Mouse (Mus musculus) midbrain, embryonic 11.5 days (tissue): ENCODE data around the gene Cops3. TPM values are rescaled to one million over a fixed set of nuclear protein-coding genes. Genes with fewer than 3 reads are reported as not detected.

Source experiments
- ATAC-seq: fragments of 200-750 bp; cut with Nextera tagmentation; 2 replicates; pipeline ENCODE4 v1.8.0; 2017; ENCODE audit warnings: moderate TSS enrichment, moderate library complexity; ENCODE audit not compliant: low FRiP score
- DNase-seq: peaks from one replicate; pipeline ENCODE4 v3.0.0; 2015; ENCODE audit warnings: low spot score; ENCODE audit errors: missing footprints
- H3K27ac ChIP-seq: fragments of 300-500 bp; sonication (generic); 2 replicates; pipeline ENCODE4 v1.5.1; 2014; ENCODE audit warnings: low read depth, low read length
- H3K27me3 ChIP-seq: fragments of 300-500 bp; sonication (generic); 2 replicates; pipeline ENCODE4 v1.6.1; 2014; ENCODE audit warnings: mild to moderate bottlenecking, low read length, moderate library complexity, mixed read lengths; ENCODE audit not compliant: control insufficient read depth, insufficient read depth
- H3K36me3 ChIP-seq: fragments of 300-500 bp; sonication (generic); 2 replicates; pipeline ENCODE4 v1.6.1; 2014; ENCODE audit warnings: mild to moderate bottlenecking, low read length, moderate library complexity, mixed read lengths; ENCODE audit not compliant: control insufficient read depth, insufficient read depth
- H3K4me1 ChIP-seq: fragments of 300-500 bp; sonication (generic); 2 replicates; pipeline ENCODE4 v1.6.1; 2014; ENCODE audit warnings: low read length; ENCODE audit not compliant: control insufficient read depth, insufficient read depth
- H3K4me2 ChIP-seq: fragments of 300-500 bp; sonication (generic); 2 replicates; pipeline ENCODE4 v1.6.1; 2014; ENCODE audit warnings: mild to moderate bottlenecking, moderate library complexity
- H3K4me3 ChIP-seq: fragments of 300-500 bp; sonication (generic); 2 replicates; pipeline ENCODE4 v1.5.1; 2014; ENCODE audit warnings: low read depth, low read length
- H3K9ac ChIP-seq: fragments of 300-500 bp; sonication (generic); 2 replicates; pipeline ENCODE4 v1.6.1; 2014; ENCODE audit warnings: low read length
- H3K9me3 ChIP-seq: fragments of 300-500 bp; sonication (generic); 2 replicates; pipeline ENCODE4 v1.6.1; 2016; ENCODE audit warnings: low read length; ENCODE audit not compliant: control insufficient read depth
- WGBS: fragments of 180-500 bp; shearing (Covaris S2); extraction: QIAGEN DNeasy Blood & Tissue Kit; methylation state at CpG from one replicate; pipeline ENCODE4 v1.1.7; 2014; 5-methylcytosine and 5-hydroxymethylcytosine counted together
- polyA plus RNA-seq: library from polyadenylated mRNA; unstranded; fragments of >200 nt; fragmentation: Nextera tagmentation; extraction: Ambion mirVana; gene quantifications from 2 replicates; pipeline ENCODE4 v1.2.1, GENCODE M21; 2014

The Cops3 gene
- polyA plus RNA-seq, 1 experiment from 2014 or later: 256 TPM

DNA sequence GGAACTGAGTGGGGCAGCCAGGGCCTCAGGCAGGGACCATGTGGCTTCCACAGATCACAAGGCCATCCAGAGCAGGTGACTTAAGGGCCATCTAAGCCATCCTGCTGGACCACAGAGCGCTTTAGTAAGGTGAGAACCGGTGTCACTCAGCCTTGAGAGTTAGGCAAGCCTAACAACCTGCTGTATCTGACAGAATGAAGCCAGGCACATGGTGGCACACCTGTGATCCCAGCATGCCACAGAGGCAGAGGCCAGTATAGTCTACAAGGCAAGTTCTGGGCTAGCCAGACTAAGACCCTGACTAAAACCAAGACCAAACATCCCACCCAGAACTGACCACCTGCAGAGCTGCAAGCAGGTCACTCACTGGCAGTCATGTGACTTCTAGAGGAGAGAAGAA, 34.0 kb downstream of the Cops3 start:
- Histone ChIP-seq H3K36me3 (peaks cover 25% of the 10 kb centered on the region), H3K9me3 (no peaks in the 10 kb centered on the region), H3K4me1 (peaks cover 9% of the 10 kb centered on the region), H3K27me3 (no peaks in the 10 kb centered on the region), H3K4me2 (no peak overlapping the region), H3K9ac (no peak overlapping the region), H3K27ac (no peak overlapping the region), H3K4me3 (no peak overlapping the region)
- ATAC-seq: no peak
- no peak for DNase-seq
- 98% methylated on average over 2 of the region's 2 CpGs for WGBS

DNA sequence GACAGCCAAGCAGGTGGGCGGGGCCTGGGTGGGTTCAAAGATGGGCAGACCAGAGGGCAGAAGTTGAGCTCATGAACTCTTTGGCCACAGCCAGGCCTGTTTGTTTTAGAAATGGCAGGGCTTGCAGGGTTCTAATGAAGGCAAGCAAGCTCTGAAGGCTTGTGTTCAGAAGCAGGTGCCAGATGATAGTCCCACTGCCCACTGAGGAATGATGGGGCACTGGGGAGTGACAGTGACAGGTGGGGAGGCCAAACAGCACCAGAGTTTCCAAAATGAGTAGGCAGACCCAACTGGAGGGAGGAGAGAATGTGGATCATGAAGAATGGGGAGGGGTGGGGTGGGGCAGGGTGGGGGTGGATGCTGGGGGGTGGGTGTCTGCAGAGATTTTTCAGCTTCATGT, 34.4 kb downstream of the Cops3 start:
- no peaks in the 10 kb centered on the region for H3K9me3 ChIP-seq
- no peak overlapping the region for H3K4me2 ChIP-seq
- H3K27ac ChIP-seq: no peak overlapping the region
- H3K27me3 ChIP-seq: no peaks in the 10 kb centered on the region
- H3K9ac ChIP-seq: no peak overlapping the region
- peaks cover 9% of the 10 kb centered on the region for H3K4me1 ChIP-seq
- H3K36me3 ChIP-seq: peaks cover 28% of the 10 kb centered on the region
- no peak overlapping the region for H3K4me3 ChIP-seq
- 87% methylated on average over 1 of the region's 1 CpGs for WGBS
- ATAC-seq (no peak), DNase-seq (no peak)

DNA sequence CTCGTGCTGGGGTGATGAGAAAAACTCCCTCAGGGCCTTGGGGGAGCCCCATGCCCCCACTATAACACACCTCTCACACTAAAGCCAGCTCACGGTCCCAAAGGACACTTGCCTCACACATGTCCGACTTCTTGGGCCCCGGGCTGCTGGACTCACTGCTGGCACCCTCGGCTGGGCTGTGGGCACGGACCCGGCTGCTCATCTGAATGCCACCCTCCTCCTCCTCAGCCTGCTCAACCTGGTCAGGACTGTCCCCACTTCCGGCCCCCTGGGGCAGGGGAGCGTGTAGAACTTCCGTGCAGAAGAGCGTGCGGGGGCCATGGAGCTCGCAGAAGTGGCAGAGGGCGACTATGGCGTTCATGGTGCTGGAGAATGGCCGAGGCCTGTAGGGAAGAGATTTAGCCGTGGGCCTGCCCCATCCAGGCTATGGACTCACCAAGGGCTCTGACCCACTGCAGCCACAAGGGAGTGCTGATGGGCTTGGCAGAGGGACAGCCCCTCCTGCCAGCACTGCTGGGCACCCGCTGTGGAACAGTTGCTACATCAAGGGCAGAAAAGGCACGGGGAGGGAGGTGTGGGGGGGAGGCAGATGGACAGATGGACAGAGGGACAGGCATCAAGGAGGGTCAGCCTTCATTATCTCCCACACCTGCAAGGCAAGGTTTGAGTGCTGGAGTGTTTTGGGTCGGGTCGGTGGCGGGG, 35.1 kb downstream of the Cops3 start:
- Histone ChIP-seq H3K27me3 (no peaks in the 10 kb centered on the region), H3K9me3 (no peaks in the 10 kb centered on the region), H3K36me3 (peaks cover 30% of the 10 kb centered on the region)

GRCm38 (mm10) chr11:59803516-59803915, 36.1 kb downstream of the Cops3 start:
- 91% methylated on average over 14 of the region's 14 CpGs for WGBS
- Histone ChIP-seq H3K4me3 (no peak overlapping the region), H3K4me2 (no peak overlapping the region)

More for the DNA sequence above, 35.1 kb downstream of the Cops3 start:
- no peak overlapping the region for H3K4me3 ChIP-seq
- no peak overlapping the region for H3K9ac ChIP-seq
- WGBS: 92% methylated on average over 22 of the region's 22 CpGs
- DNase-seq (no peak), ATAC-seq (no peak)
- H3K27ac ChIP-seq: no peak overlapping the region
- H3K4me2 ChIP-seq: no peak overlapping the region
- peaks cover 9% of the 10 kb centered on the region for H3K4me1 ChIP-seq

DNA sequence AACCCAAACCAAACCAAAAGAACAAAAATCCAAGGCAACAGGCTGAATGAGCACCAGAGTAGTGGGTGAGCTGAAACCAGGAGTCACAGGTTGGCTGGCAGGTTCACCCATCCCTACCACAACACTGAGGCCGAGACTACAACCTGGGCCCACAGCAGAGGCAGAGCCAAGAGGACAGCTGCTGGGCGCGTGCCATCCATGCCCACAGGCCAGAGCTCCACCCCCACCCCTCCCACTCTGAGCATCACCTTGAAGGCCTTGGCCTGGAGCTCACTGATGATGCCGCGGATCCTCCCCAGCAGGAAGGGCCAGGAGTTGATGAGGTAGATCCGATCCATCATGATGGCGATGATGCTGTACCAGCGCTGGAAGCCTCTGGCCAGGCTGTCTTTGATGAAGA, 37.8 kb downstream of the Cops3 start:
- H3K36me3 ChIP-seq: peaks cover 41% of the 10 kb centered on the region
- no peak for DNase-seq
- no peaks in the 10 kb centered on the region for H3K4me1 ChIP-seq
- 96% methylated on average over 8 of the region's 8 CpGs for WGBS
- H3K27ac ChIP-seq: no peak overlapping the region
- H3K27me3 ChIP-seq: no peaks in the 10 kb centered on the region
- H3K9ac ChIP-seq: no peak overlapping the region
- no peak overlapping the region for H3K4me3 ChIP-seq
- H3K4me2 ChIP-seq: no peak overlapping the region
- H3K9me3 ChIP-seq: no peaks in the 10 kb centered on the region
- no peak for ATAC-seq

More at GRCm38 (mm10) chr11:59803516-59803915, 36.1 kb downstream of the Cops3 start:
- H3K9me3 ChIP-seq: no peaks in the 10 kb centered on the region
- ATAC-seq (no peak), DNase-seq (no peak)
- no peak overlapping the region for H3K27ac ChIP-seq
- no peaks in the 10 kb centered on the region for H3K27me3 ChIP-seq
- H3K4me1 ChIP-seq: peaks cover 2% of the 10 kb centered on the region
- H3K36me3 ChIP-seq: peaks cover 34% of the 10 kb centered on the region
- no peak overlapping the region for H3K9ac ChIP-seq

DNA sequence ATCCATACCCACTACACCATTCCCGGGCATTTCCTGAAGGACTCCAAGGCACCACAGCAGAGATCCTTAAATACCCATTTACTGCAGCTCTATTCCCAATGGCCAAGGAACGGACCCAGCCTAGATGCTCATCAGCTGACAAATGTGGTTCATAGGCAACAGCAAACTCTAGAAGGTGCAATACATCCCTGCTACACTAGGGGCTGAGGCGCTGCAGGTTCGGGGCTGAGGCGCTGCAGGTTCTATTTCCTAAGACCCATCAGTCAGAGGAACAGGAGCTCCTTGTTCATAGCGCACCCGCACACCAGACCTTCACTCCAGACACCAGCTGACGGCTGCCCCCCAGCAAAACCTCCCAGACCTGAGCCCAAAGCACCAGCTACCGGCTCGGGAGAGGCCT, 39.2 kb downstream of the Cops3 start:
- ATAC-seq (no peak), DNase-seq (no peak)
- 93% methylated on average over 10 of the region's 10 CpGs for WGBS
- Histone ChIP-seq H3K9ac (no peak overlapping the region), H3K4me3 (no peak overlapping the region), H3K36me3 (peaks cover 45% of the 10 kb centered on the region), H3K4me1 (no peaks in the 10 kb centered on the region), H3K27me3 (no peaks in the 10 kb centered on the region), H3K9me3 (no peaks in the 10 kb centered on the region), H3K4me2 (no peak overlapping the region), H3K27ac (no peak overlapping the region)

- H3K9ac ChIP-seq: no peak overlapping the region
- WGBS: 96% methylated on average over 6 of the region's 6 CpGs
- DNase-seq: no peak
- no peaks in the 10 kb centered on the region for H3K27me3 ChIP-seq
- H3K4me3 ChIP-seq: no peak overlapping the region
- ATAC-seq: no peak
- no peaks in the 10 kb centered on the region for H3K4me1 ChIP-seq
- H3K27ac ChIP-seq: no peak overlapping the region
- no peaks in the 10 kb centered on the region for H3K9me3 ChIP-seq
- H3K36me3 ChIP-seq: peaks cover 34% of the 10 kb centered on the region
- no peak overlapping the region for H3K4me2 ChIP-seq
Observed at GRCm38 (mm10) chr11:59793390-59793789, 46.2 kb downstream of the Cops3 start.

DNA sequence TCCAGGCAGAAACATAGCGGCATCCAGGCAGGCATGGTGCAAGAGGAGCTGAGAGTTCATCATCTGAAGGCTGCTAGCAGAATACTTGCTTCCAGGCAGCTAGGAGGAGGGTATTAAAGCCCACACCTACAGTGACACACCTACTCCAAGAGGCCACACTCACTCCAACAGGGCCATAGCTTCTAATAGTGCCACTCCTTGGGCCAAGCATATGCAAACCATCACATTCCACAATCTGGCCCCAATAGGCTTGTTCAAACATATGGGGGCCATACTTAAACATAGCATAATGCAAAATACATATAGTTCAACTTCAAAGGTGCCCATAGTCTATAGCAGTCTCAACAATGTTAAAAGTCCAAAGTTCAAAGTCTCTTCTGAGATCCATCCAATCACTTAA, 50.3 kb downstream of the Cops3 start:
- no peak for ATAC-seq
- H3K4me3 ChIP-seq: no peak overlapping the region
- 91% methylated on average over 1 of the region's 1 CpGs for WGBS

DNA sequence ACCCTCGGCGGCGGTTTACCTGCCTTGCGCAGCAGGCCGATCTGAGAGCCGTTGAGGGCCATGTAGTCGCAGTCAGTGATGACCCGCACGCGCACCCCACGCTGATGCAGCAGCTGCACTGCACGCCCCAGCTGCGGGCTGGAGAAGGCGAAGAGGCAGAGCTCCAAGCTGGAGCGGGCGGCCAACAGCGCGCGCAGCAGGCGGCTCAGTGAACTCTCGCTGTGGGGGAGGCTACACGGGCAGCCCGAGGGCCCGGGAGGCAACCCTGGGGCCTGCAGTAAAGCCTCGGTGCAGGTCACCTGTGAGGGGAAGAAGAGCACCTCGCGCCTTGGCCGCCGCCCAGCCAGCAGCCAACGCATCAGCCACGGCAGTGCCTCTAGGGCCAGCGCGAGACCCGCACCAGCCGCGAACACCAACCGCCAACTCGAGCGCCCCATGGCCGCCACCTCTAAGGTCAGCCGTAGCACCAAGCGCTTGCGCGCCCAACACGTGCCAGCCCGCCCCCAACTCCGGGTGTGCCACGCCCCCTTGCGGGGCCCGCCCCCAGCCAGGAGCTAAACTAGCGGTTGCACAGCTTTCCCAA, 52.3 kb downstream of the Cops3 start, which contains the start of gene Pld6:
Pld6 (minus strand) TSS at position 447 of the 583 bp plus-strand sequence.
- peak; percentile 76 for ATAC-seq
- Histone ChIP-seq H3K4me3 (peak within 1 kb of the TSS; percentile 39), H3K4me1 (peaks cover 8% of the 10 kb centered on the region), H3K9ac (peak within 1 kb of the TSS; percentile 64), H3K27ac (no peak within 1 kb of the TSS), H3K4me2 (peak within 1 kb of the TSS; percentile 82), H3K36me3 (peaks cover 4% of the 10 kb centered on the region), H3K9me3 (no peaks in the 10 kb centered on the region), H3K27me3 (peaks cover 2% of the 10 kb centered on the region; the same call in 1 of the 2 replicates)
- 1% methylated on average over 50 of the region's 51 CpGs for WGBS
- DNase-seq: peak; percentile 94

More for the DNA sequence above, 50.3 kb downstream of the Cops3 start:
- no peak for DNase-seq
- Histone ChIP-seq H3K36me3 (peaks cover 14% of the 10 kb centered on the region), H3K9ac (no peak overlapping the region), H3K27me3 (peaks cover 2% of the 10 kb centered on the region; the same call in 1 of the 2 replicates), H3K4me1 (peaks cover 7% of the 10 kb centered on the region), H3K4me2 (no peak overlapping the region), H3K27ac (no peak overlapping the region), H3K9me3 (no peaks in the 10 kb centered on the region)
